Mouse (Mus musculus) 3134 (cell line): ENCODE measurements around the gene Ovol1.

ENCODE experiments used
- DNase-seq: peaks from one replicate; pipeline ENCODE4 v3.0.0-alpha.2; 2011; ENCODE audit warnings: low spot score; ENCODE audit not compliant: insufficient read length; ENCODE audit errors: extremely low read depth

The Ovol1 gene

GRCm38 (mm10) chr19:5569521-5569920 lies 9.1 kb upstream of the Ovol1 start:
- DNase-seq: no peak

- peak; percentile 85 for DNase-seq
Observed at GRCm38 (mm10) chr19:5568470-5569140, 8.2 kb upstream of the Ovol1 start.

GRCm38 (mm10) chr19:5567534-5568469 lies 7.4 kb upstream of the Ovol1 start, which contains the start of gene Ap5b1:
Gene Ap5b1 (plus strand): TSS chr19:5568025.
- peak; percentile 93 for DNase-seq

GRCm38 (mm10) chr19:5567180-5567533 lies 6.7 kb upstream of the Ovol1 start:
- DNase-seq: no peak

GRCm38 (mm10) chr19:5566316-5566715 lies 5.9 kb upstream of the Ovol1 start:
- no peak for DNase-seq

GRCm38 (mm10) chr19:5562776-5563175 lies 2.3 kb upstream of the Ovol1 start:
- DNase-seq: no peak

GRCm38 (mm10) chr19:5561886-5562285 lies 1.4 kb upstream of the Ovol1 start:
- no peak for DNase-seq

GRCm38 (mm10) chr19:5561252-5561790 lies 875 bp upstream of the Ovol1 start:
- no peak for DNase-seq

- no peak for DNase-seq
Observed at GRCm38 (mm10) chr19:5559631-5560456, 602 bp downstream of the Ovol1 start.

- DNase-seq: no peak
Observed at GRCm38 (mm10) chr19:5559229-5559628, 1.2 kb downstream of the Ovol1 start.

GRCm38 (mm10) chr19:5558770-5559169 lies 1.7 kb downstream of the Ovol1 start:
- no peak for DNase-seq

- DNase-seq: no peak
Observed at GRCm38 (mm10) chr19:5558169-5558568, 2.3 kb downstream of the Ovol1 start.

GRCm38 (mm10) chr19:5554212-5554611 lies 6.2 kb downstream of the Ovol1 start:
- DNase-seq: no peak

GRCm38 (mm10) chr19:5553802-5554201 lies 6.6 kb downstream of the Ovol1 start:
- DNase-seq: no peak

- DNase-seq: no peak
Observed at GRCm38 (mm10) chr19:5547471-5548056, 12.9 kb downstream of the Ovol1 start.

- peak; percentile 41 for DNase-seq
Observed at GRCm38 (mm10) chr19:5544031-5544430, 16.4 kb downstream of the Ovol1 start.

- no peak for DNase-seq
Observed at GRCm38 (mm10) chr19:5543362-5543761, 17.1 kb downstream of the Ovol1 start.

GRCm38 (mm10) chr19:5538786-5539185 lies 21.7 kb downstream of the Ovol1 start:
- no peak for DNase-seq

- DNase-seq: no peak
Observed at GRCm38 (mm10) chr19:5532520-5532919, 27.9 kb downstream of the Ovol1 start.

- no peak for DNase-seq
Observed at GRCm38 (mm10) chr19:5530138-5530524, 30.3 kb downstream of the Ovol1 start.
